Mouse (Mus musculus): ENCODE measurements around the gene Timp2.

Timp2 gene

GRCm38 (mm10) chr11:118375461-118375860 is 19.9 kb upstream of the Timp2 start:
- CTCF ChIA-PET: interaction anchor here in 2 of 4 experiments (0.5 to 0.6 kb wide), 2 partner anchors 1412 to 1564 kb away, joined by 3 to 4 read pairs; no protein-coding TSS in a partner anchor
- POLR2A ChIA-PET: interaction anchor here in 2 of 4 experiments (0.5 to 0.6 kb wide), 2 partner anchors 242 to 844 kb away, joined by 3 to 4 read pairs; no protein-coding TSS in a partner anchor

DNA sequence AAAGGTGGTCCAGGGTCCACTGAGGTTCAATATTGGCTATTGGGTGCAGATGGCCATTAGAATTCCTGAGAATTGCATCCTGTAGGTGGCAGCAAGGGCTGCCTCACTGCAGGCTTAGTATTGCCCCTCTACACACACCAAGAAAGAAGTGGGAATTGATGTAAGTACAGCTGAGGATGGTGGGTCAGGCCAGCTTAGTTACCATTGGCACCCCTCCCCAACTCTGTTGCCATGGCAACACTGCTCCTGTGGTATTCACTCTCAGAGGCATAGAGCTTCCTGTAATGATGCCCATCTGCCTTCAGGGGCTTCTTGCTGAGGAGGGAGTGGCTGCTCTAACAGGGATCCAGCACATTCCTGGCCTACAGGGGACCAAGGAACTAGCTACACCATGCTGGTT is 19.5 kb upstream of the Timp2 start:
- ChIA-PET POLR2A (interaction anchor here in 1 of 4 experiments (0.6 kb wide), 1 partner anchor 845 kb away, joined by 4 read pairs; no protein-coding TSS in a partner anchor), CTCF (interaction anchor here in 1 of 4 experiments (1.5 kb wide), 1 partner anchor 57 kb away, joined by 6 read pairs; no protein-coding TSS in a partner anchor)

- CTCF ChIA-PET: interaction anchor here in 2 of 4 experiments (0.7 to 1.5 kb wide), 2 partner anchors 56 to 458 kb away, joined by 3 to 6 read pairs; no protein-coding TSS in a partner anchor
- POLR2A ChIA-PET: no interaction called here
Measured at GRCm38 (mm10) chr11:118374506-118374905, 19.0 kb upstream of the Timp2 start.

- POLR2A ChIA-PET: no interaction called here
- CTCF ChIA-PET: interaction anchor here in 1 of 4 experiments (1.0 kb wide), 1 partner anchor 71 kb away, joined by 3 read pairs; no protein-coding TSS in a partner anchor
Measured at GRCm38 (mm10) chr11:118372641-118373040, 17.1 kb upstream of the Timp2 start.

DNA sequence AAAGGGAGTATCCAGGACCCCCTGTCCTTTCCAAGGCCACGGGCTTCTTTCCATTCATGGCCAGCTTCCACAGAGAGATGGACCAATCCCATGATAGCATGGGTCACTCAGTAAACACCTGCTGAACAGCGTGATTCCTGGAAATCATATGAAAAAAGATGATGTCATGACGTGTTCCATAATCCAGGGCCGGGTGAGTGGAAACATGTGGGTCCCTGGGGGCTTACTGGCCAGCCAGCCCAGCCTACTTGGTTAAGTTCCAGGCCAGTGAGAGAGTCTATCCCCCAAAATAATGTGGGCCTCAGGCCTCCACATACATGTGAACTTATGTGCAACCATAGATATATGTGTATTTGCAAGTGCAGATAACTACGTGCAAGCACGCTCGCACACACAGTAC is 16.3 kb upstream of the Timp2 start:
- CTCF ChIA-PET: interaction anchor here in 1 of 4 experiments (1.1 kb wide), 1 partner anchor 8 kb away, joined by 3 read pairs; no protein-coding TSS in a partner anchor
- POLR2A ChIA-PET: no interaction called here

GRCm38 (mm10) chr11:118369657-118370056 is 14.1 kb upstream of the Timp2 start:
- ChIA-PET CTCF (interaction anchor here in 3 of 4 experiments (0.6 to 2.5 kb wide), 4 partner anchors 51 to 587 kb away, joined by 3 to 9 read pairs (median 4); no protein-coding TSS in a partner anchor), POLR2A (interaction anchor here in 2 of 4 experiments (0.9 to 1.6 kb wide), 2 partner anchors 19 to 79 kb away, joined by 3 to 6 read pairs; partner anchors contain the start of gene Usp36 (in 1 of the 2))

- POLR2A ChIA-PET: interaction anchor here in 2 of 4 experiments (0.9 to 1.6 kb wide), 2 partner anchors 19 to 79 kb away, joined by 3 to 6 read pairs; partner anchors contain the start of gene Usp36 (in 1 of the 2)
- CTCF ChIA-PET: interaction anchor here in 3 of 4 experiments (0.5 to 2.5 kb wide), 5 partner anchors 51 to 586 kb away, joined by 3 to 9 read pairs (median 3); no protein-coding TSS in a partner anchor
Measured at GRCm38 (mm10) chr11:118369251-118369650, 13.7 kb upstream of the Timp2 start.

- POLR2A ChIA-PET: interaction anchor here in 1 of 4 experiments (0.9 to 1.6 kb wide), 2 partner anchors 14 to 18 kb away, joined by 3 to 6 read pairs; no protein-coding TSS in a partner anchor
- CTCF ChIA-PET: interaction anchor here (0.7 to 2.5 kb wide), 5 partner anchors 12 to 50 kb away, joined by 3 to 9 read pairs (median 7); no protein-coding TSS in a partner anchor
Measured at GRCm38 (mm10) chr11:118368330-118368729, 12.8 kb upstream of the Timp2 start.

DNA sequence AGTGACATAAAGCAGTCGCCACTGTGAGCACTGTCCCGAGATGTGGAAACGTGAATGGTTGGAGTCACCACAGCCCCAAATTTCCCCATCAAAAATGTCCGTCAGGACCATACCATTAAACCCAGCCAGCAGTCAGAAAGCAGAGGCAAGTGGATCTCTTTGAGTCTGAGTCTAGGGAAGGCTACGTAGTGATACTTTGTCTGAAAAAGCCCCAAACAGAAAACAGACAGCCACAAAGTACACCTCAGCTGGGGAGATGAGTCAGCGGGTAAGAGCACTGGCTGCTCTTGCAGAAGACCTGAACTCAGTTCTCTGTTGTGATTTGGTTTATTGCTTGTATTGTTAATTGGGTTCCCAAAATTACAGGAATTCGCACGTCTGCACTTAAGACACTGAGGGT is 11.0 kb upstream of the Timp2 start:
- ChIA-PET POLR2A (interaction anchor here in 2 of 4 experiments (0.9 to 1.3 kb wide), 2 partner anchors 107 to 118 kb away, joined by 3 read pairs; partner anchors contain the start of gene Cyth1 (in 1 of the 2)), CTCF (interaction anchor here in 2 of 4 experiments (0.6 to 1.1 kb wide), 2 partner anchors 14 to 76 kb away, joined by 3 read pairs; no protein-coding TSS in a partner anchor)

GRCm38 (mm10) chr11:118366108-118366507 is 10.6 kb upstream of the Timp2 start:
- CTCF ChIA-PET: interaction anchor here in 3 of 4 experiments (0.5 to 1.4 kb wide), 3 partner anchors 48 to 85 kb away, joined by 3 to 6 read pairs (median 3); no protein-coding TSS in a partner anchor
- POLR2A ChIA-PET: interaction anchor here in 2 of 4 experiments (0.9 to 1.3 kb wide), 2 partner anchors 107 to 118 kb away, joined by 3 read pairs; partner anchors contain the start of gene Cyth1 (in 1 of the 2)

GRCm38 (mm10) chr11:118365171-118365570 is 9.6 kb upstream of the Timp2 start:
- CTCF ChIA-PET: interaction anchor here in 3 of 4 experiments (0.6 to 1.7 kb wide), 4 partner anchors 47 to 491 kb away, joined by 3 to 6 read pairs (median 4); no protein-coding TSS in a partner anchor

GRCm38 (mm10) chr11:118364021-118364420 is 8.5 kb upstream of the Timp2 start:
- POLR2A ChIA-PET: no interaction called here
- CTCF ChIA-PET: interaction anchor here in 2 of 4 experiments (0.7 to 1.7 kb wide), 2 partner anchors 8 to 490 kb away, joined by 3 to 4 read pairs; no protein-coding TSS in a partner anchor

More at GRCm38 (mm10) chr11:118365171-118365570, 9.6 kb upstream of the Timp2 start:
- POLR2A ChIA-PET: no interaction called here

DNA sequence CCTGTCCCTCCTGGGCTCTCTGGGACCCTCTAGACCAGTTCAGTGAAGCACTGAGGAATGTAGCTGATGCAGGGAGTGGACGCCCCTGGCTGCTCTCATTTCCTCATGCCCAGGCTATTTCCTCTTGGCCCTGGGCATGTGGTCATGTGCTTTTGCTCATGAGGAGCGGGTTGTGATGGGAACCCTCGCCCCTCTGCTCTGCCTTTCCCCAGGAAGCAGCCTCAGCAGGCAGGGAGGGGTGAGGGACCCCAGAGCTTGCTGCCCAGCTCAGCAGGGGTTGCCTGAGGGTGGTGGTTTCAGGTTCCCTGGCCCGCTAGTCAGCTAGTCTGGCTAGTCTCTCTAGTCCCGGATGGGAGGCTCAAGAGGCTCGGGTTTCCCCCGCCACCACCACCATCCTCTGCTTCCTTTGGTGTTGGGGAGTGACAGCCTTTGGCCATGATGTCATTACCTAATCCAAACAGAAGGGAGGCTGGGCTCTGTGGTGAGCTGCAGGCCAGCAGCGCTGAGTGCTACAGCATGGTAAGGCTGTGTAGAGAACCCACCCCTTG is 7.5 kb upstream of the Timp2 start:
- ChIA-PET CTCF (interaction anchor here in 1 of 4 experiments (0.6 kb wide), 1 partner anchor 572 kb away, joined by 12 read pairs; no protein-coding TSS in a partner anchor), POLR2A (interaction anchor here in 1 of 4 experiments (1.0 to 1.1 kb wide), 2 partner anchors 9 to 14 kb away, joined by 3 read pairs; no protein-coding TSS in a partner anchor)

GRCm38 (mm10) chr11:118362501-118362900 is 7.0 kb upstream of the Timp2 start:
- CTCF ChIA-PET: interaction anchor here in 1 of 4 experiments (1.5 kb wide), 1 partner anchor 17 kb away, joined by 3 read pairs; no protein-coding TSS in a partner anchor
- POLR2A ChIA-PET: interaction anchor here in 1 of 4 experiments (1.1 kb wide), 1 partner anchor 8 kb away, joined by 3 read pairs; no protein-coding TSS in a partner anchor

DNA sequence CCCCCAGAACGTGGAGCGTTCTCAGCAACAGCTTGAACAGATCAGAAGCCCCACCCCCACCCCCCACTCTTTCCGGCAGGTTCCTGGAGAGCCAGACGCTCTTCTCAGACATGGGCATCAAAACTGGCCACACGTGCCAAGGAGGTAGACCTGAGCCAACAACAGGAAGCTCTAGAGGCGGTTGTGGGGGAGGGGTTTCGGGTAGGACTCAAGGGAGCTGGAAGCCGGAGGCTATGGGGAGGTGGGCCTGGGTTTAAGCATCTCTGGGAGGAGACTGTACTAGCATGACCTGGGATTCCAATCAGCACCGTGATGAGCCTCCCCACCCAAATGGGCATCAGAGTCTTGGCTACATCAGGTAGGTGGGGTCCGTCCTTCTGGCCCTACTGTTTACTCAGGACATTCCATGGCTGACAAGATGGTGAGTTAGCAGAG is 5.4 kb upstream of the Timp2 start:
- ChIA-PET POLR2A (interaction anchor here in 2 of 4 experiments (0.6 to 1.6 kb wide), 4 partner anchors 28 to 191 kb away, joined by 3 read pairs; no protein-coding TSS in a partner anchor), CTCF (interaction anchor here in 3 of 4 experiments (0.6 to 1.5 kb wide), 3 partner anchors 19 to 215 kb away, joined by 3 to 4 read pairs (median 3); no protein-coding TSS in a partner anchor)

- CTCF ChIA-PET: interaction anchor here in 1 of 4 experiments (0.6 kb wide), 1 partner anchor 214 kb away, joined by 3 read pairs; no protein-coding TSS in a partner anchor
- POLR2A ChIA-PET: interaction anchor here in 2 of 4 experiments (0.6 to 1.6 kb wide), 3 partner anchors 27 to 191 kb away, joined by 3 read pairs; no protein-coding TSS in a partner anchor
Measured at GRCm38 (mm10) chr11:118360491-118360890, 5.0 kb upstream of the Timp2 start.

GRCm38 (mm10) chr11:118355205-118355604 is 335 bp downstream of the Timp2 start:
- ChIA-PET POLR2A (interaction anchor here in 2 of 4 experiments (0.7 to 1.2 kb wide), 3 partner anchors 13 to 901 kb away, joined by 3 to 6 read pairs (median 3); partner anchors contain the start of gene Usp36 (in 1 of the 2)), CTCF (interaction anchor here in 2 of 4 experiments (0.6 to 2.1 kb wide), 6 partner anchors 24 to 333 kb away, joined by 3 to 11 read pairs (median 3); no protein-coding TSS in a partner anchor)

DNA sequence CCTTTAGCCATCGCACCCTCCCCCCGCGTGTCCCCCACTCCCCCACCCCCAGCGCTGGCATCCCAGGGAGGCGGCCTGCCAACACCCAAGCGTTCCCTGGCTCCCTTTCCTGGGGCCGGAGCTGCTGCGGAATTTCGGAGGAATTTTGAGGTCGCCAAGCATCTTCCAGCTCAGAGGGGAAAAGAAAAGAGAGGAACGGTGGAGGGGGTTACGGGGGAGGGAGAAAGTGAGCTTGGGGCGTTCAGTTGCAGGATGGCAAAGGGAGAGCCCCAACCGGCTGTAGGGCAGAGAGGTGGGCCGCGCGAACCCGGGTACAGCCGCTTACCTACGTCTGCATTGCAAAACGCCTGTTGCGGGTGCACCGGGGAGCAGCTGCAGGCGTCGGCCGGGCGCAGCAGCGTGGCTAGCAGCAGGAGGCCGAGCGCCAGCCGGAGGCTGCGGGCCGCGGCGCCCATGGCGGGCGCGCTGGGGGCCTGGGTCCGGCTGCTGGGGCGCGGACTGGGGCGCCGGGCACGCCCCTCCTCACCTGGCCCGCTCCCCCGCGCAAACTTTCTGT is 826 bp downstream of the Timp2 start:
- POLR2A ChIA-PET: interaction anchor here in 2 of 4 experiments (0.6 to 1.3 kb wide), 6 partner anchors 8 to 901 kb away, joined by 3 to 6 read pairs (median 3); partner anchors contain the start of genes Lgals3bp (in 1 of the 2) and Usp36 (in 1 of the 2)
- CTCF ChIA-PET: interaction anchor here in 3 of 4 experiments (0.6 to 2.1 kb wide), 9 partner anchors 12 to 333 kb away, joined by 3 to 11 read pairs (median 3); partner anchors contain the start of gene Cep295nl (in 1 of the 3)
